Mouse (Mus musculus) myocyte (in vitro differentiated cells): ENCODE results near the gene Hexim1.
A peak's percentile ranks its signal among the peaks of the same experiment; 100 is the strongest.

Experiments used
- CEBPB ChIP-seq: IDR thresholded peaks from 2 replicates; pipeline ENCODE4 v1.6.1; 2011; ENCODE audit warnings: mild to moderate bottlenecking, moderate library complexity; ENCODE audit not compliant: poor library complexity, insufficient read depth, severe bottlenecking
- E2F4 ChIP-seq: IDR thresholded peaks from one replicate; pipeline ENCODE4 v1.6.1; 2011; ENCODE audit warnings: mild to moderate bottlenecking, control low read depth, moderate library complexity; ENCODE audit not compliant: insufficient read depth
- MAX ChIP-seq: IDR thresholded peaks from one replicate; pipeline ENCODE4 v1.6.1; 2011; ENCODE audit warnings: low read depth, mild to moderate bottlenecking, control low read depth
- MYOD1 ChIP-seq, 3 experiments: IDR thresholded peaks; one replicate each; pipeline ENCODE4 v1.6.1; 2011; ENCODE audit warnings: control low read depth in 2 of 3, low read depth in 2 of 3, mild to moderate bottlenecking in 2 of 3, moderate library complexity in 1 of 3; ENCODE audit not compliant: insufficient read length in 2 of 3, control insufficient read depth in 1 of 3
- POLR2A ChIP-seq: IDR thresholded peaks from one replicate; pipeline ENCODE4 v1.6.1; 2011; ENCODE audit warnings: low read depth, mild to moderate bottlenecking, control low read depth, moderate library complexity; ENCODE audit not compliant: insufficient read length
- POLR2AphosphoS2 ChIP-seq: IDR thresholded peaks from one replicate; pipeline ENCODE4 v1.6.1; 2011; ENCODE audit warnings: low read depth, control low read depth; ENCODE audit not compliant: insufficient read length
- TCF12 ChIP-seq: IDR thresholded peaks from one replicate; pipeline ENCODE4 v1.6.1; 2011; ENCODE audit warnings: mild to moderate bottlenecking, control low read depth; ENCODE audit not compliant: poor library complexity, insufficient read depth, severe bottlenecking
- TCF3 ChIP-seq: IDR thresholded peaks from one replicate; pipeline ENCODE4 v1.6.1; 2011; ENCODE audit warnings: low read depth, control low read depth; ENCODE audit not compliant: insufficient read length
- USF1 ChIP-seq: IDR thresholded peaks from one replicate; pipeline ENCODE4 v1.6.1; 2011; ENCODE audit warnings: low read depth, mild to moderate bottlenecking, control low read depth, moderate library complexity

GRCm38 (mm10) chr11:103115163-103116007 lies 646 bp upstream of the Hexim1 start:
- peak; percentile 59 for TF ChIP-seq POLR2A
- no peak for TF ChIP-seq E2F4
- TF ChIP-seq USF1, result no peak
- no peak for TF ChIP-seq MAX
- TF ChIP-seq TCF12, result no peak
- TF ChIP-seq POLR2AphosphoS2, result peak; percentile 90
- TF ChIP-seq CEBPB, result no peak
- no peak for TF ChIP-seq MYOD1 (IDR thresholded peaks at IDR 0.05; ENCODE audit: control insufficient read depth in 1 of 3, insufficient read length in 2 of 3, low read depth in 2 of 3)
- no peak for TF ChIP-seq TCF3
